Mouse (Mus musculus) embryonic facial prominence, embryonic 13.5 days (tissue): ENCODE measurements around the gene Cyp11a1. TPM values are rescaled to one million over a fixed set of nuclear protein-coding genes. Genes with fewer than 3 reads are reported as not detected.

Experiments used
- ATAC-seq: fragments of 200-750 bp; cut with Nextera tagmentation; 2 replicates; pipeline ENCODE4 v1.8.0; 2017; ENCODE audit warnings: low read depth; ENCODE audit not compliant: insufficient number of reproducible peaks, insufficient read depth, low FRiP score, low TSS enrichment
- H3K27ac ChIP-seq: fragments of 300-500 bp; sonication (generic); 2 replicates; pipeline ENCODE4 v1.5.1; 2015; ENCODE audit warnings: moderate library complexity, mild to moderate bottlenecking, inconsistent platforms
- H3K27me3 ChIP-seq: fragments of 300-500 bp; sonication (generic); 2 replicates; pipeline ENCODE4 v1.6.1; 2015; ENCODE audit warnings: mild to moderate bottlenecking, inconsistent platforms
- H3K36me3 ChIP-seq: fragments of 300-500 bp; sonication (generic); 2 replicates; pipeline ENCODE4 v1.6.1; 2015; ENCODE audit warnings: mild to moderate bottlenecking, inconsistent platforms
- H3K4me1 ChIP-seq: fragments of 300-500 bp; sonication (generic); 2 replicates; pipeline ENCODE4 v1.6.1; 2015; ENCODE audit warnings: inconsistent platforms
- H3K4me2 ChIP-seq: fragments of 300-500 bp; sonication (generic); 2 replicates; pipeline ENCODE4 v1.6.1; 2015; ENCODE audit warnings: moderate library complexity, mild to moderate bottlenecking, inconsistent platforms
- H3K4me3 ChIP-seq: fragments of 300-500 bp; sonication (generic); 2 replicates; pipeline ENCODE4 v1.5.1; 2015; ENCODE audit warnings: mild to moderate bottlenecking, inconsistent platforms
- H3K9ac ChIP-seq: fragments of 300-500 bp; sonication (generic); 2 replicates; pipeline ENCODE4 v1.6.1; 2015; ENCODE audit warnings: mild to moderate bottlenecking, inconsistent platforms
- H3K9me3 ChIP-seq: fragments of 300-500 bp; sonication (generic); 2 replicates; pipeline ENCODE4 v1.6.1; 2016; ENCODE audit warnings: inconsistent platforms
- WGBS: fragments of 180-500 bp; shearing (Covaris S2); methylation state at CpG from one replicate; pipeline ENCODE4 v1.1.7; 2015; ENCODE audit warnings: mixed read lengths; 5-methylcytosine and 5-hydroxymethylcytosine counted together
- polyA plus RNA-seq: library from polyadenylated mRNA; unstranded; fragments of >200 nt; fragmentation: Nextera tagmentation; extraction: Ambion mirVana; gene quantifications from 2 replicates; pipeline ENCODE4 v1.2.1, GENCODE M21; 2015

Cyp11a1 gene
- polyA plus RNA-seq, 1 experiment from 2014 or later = 0.77 TPM

- peaks cover 7% of the 10 kb centered on the region for H3K4me1 ChIP-seq
- H3K9me3 ChIP-seq = no peaks in the 10 kb centered on the region
- WGBS = 72% methylated on average over 7 of the region's 7 CpGs
- H3K9ac ChIP-seq = no peak overlapping the region
- H3K36me3 ChIP-seq = no peaks in the 10 kb centered on the region
- no peak overlapping the region for H3K4me3 ChIP-seq
- peaks cover 29% of the 10 kb centered on the region for H3K27me3 ChIP-seq
- ATAC-seq = no peak
- H3K4me2 ChIP-seq = no peak overlapping the region
- H3K27ac ChIP-seq = no peak overlapping the region
These were observed 29.9 kb downstream of the Cyp11a1 start for GRCm38 (mm10) chr9:58035951-58036698.

- H3K9me3 ChIP-seq = no peaks in the 10 kb centered on the region
- peaks cover 15% of the 10 kb centered on the region for H3K4me1 ChIP-seq
- WGBS = 77% methylated on average over 4 of the region's 4 CpGs
- H3K4me2 ChIP-seq = no peak overlapping the region
- H3K4me3 ChIP-seq = no peak overlapping the region
- H3K27me3 ChIP-seq = peaks cover 29% of the 10 kb centered on the region
- no peaks in the 10 kb centered on the region for H3K36me3 ChIP-seq
- no peak overlapping the region for H3K9ac ChIP-seq
- no peak for ATAC-seq
- H3K27ac ChIP-seq = no peak overlapping the region
These were observed 30.8 kb downstream of the Cyp11a1 start for GRCm38 (mm10) chr9:58036961-58037360.

GRCm38 (mm10) chr9:58038500-58039168 is 32.4 kb downstream of the Cyp11a1 start:
- peaks cover 26% of the 10 kb centered on the region for H3K27me3 ChIP-seq
- no peak overlapping the region for H3K4me2 ChIP-seq
- 24% methylated on average over 19 of the region's 19 CpGs for WGBS
- H3K36me3 ChIP-seq = no peaks in the 10 kb centered on the region
- peaks cover 23% of the 10 kb centered on the region for H3K4me1 ChIP-seq
- H3K4me3 ChIP-seq = no peak overlapping the region
- no peaks in the 10 kb centered on the region for H3K9me3 ChIP-seq
- no peak; the same call in 1 of the 2 replicates for ATAC-seq
- H3K9ac ChIP-seq = 0 out of 2 replicates have a peak overlapping the region, but pooled peaks have one; percentile 27
- H3K27ac ChIP-seq = no peak overlapping the region

GRCm38 (mm10) chr9:58040977-58041376 is 34.8 kb downstream of the Cyp11a1 start:
- H3K9ac ChIP-seq = 0 out of 2 replicates have a peak overlapping the region, but pooled peaks have one; percentile 32
- no peak for ATAC-seq
- H3K27ac ChIP-seq = peak overlapping the region; percentile 48; the same call in 1 of the 2 replicates

GRCm38 (mm10) chr9:58042391-58042790 is 36.2 kb downstream of the Cyp11a1 start:
- WGBS = 30% methylated on average over 10 of the region's 10 CpGs
- Histone ChIP-seq H3K9me3 (no peaks in the 10 kb centered on the region), H3K4me1 (peaks cover 23% of the 10 kb centered on the region), H3K36me3 (no peaks in the 10 kb centered on the region), H3K27ac (no peak overlapping the region), H3K9ac (0 out of 2 replicates have a peak overlapping the region, but pooled peaks have one; percentile 8), H3K4me3 (no peak overlapping the region), H3K27me3 (peaks cover 25% of the 10 kb centered on the region), H3K4me2 (no peak overlapping the region)
- no peak for ATAC-seq

More at GRCm38 (mm10) chr9:58040977-58041376, 34.8 kb downstream of the Cyp11a1 start:
- peaks cover 23% of the 10 kb centered on the region for H3K4me1 ChIP-seq
- no peaks in the 10 kb centered on the region for H3K9me3 ChIP-seq
- peaks cover 35% of the 10 kb centered on the region for H3K27me3 ChIP-seq
- H3K4me2 ChIP-seq = no peak overlapping the region
- WGBS = 18% methylated on average over 4 of the region's 4 CpGs
- H3K36me3 ChIP-seq = no peaks in the 10 kb centered on the region
- H3K4me3 ChIP-seq = no peak overlapping the region

GRCm38 (mm10) chr9:58043496-58044017 is 37.3 kb downstream of the Cyp11a1 start:
- Histone ChIP-seq H3K27ac (no peak overlapping the region), H3K27me3 (peaks cover 20% of the 10 kb centered on the region), H3K4me2 (no peak overlapping the region), H3K9ac (no peak overlapping the region), H3K4me3 (no peak overlapping the region), H3K9me3 (no peaks in the 10 kb centered on the region), H3K36me3 (no peaks in the 10 kb centered on the region), H3K4me1 (peaks cover 27% of the 10 kb centered on the region)
- no peak for ATAC-seq
- WGBS = 83% methylated on average over 10 of the region's 10 CpGs

GRCm38 (mm10) chr9:58044828-58045227 is 38.6 kb downstream of the Cyp11a1 start:
- Histone ChIP-seq H3K27me3 (peaks cover 23% of the 10 kb centered on the region), H3K27ac (no peak overlapping the region), H3K36me3 (no peaks in the 10 kb centered on the region), H3K9ac (no peak overlapping the region), H3K4me1 (peaks cover 32% of the 10 kb centered on the region), H3K4me3 (no peak overlapping the region), H3K4me2 (no peak overlapping the region), H3K9me3 (no peaks in the 10 kb centered on the region)
- ATAC-seq = no peak
- 31% methylated on average over 10 of the region's 10 CpGs for WGBS

- H3K4me2 ChIP-seq = no peak overlapping the region
- H3K4me1 ChIP-seq = peaks cover 32% of the 10 kb centered on the region
- no peaks in the 10 kb centered on the region for H3K9me3 ChIP-seq
- H3K9ac ChIP-seq = no peak overlapping the region
- peaks cover 30% of the 10 kb centered on the region for H3K27me3 ChIP-seq
- no peak overlapping the region for H3K27ac ChIP-seq
- WGBS = 27% methylated on average over 4 of the region's 4 CpGs
- no peak overlapping the region for H3K4me3 ChIP-seq
- ATAC-seq = no peak
- H3K36me3 ChIP-seq = no peaks in the 10 kb centered on the region
These were observed 39.4 kb downstream of the Cyp11a1 start for GRCm38 (mm10) chr9:58045646-58046045.

GRCm38 (mm10) chr9:58047061-58047460 is 40.9 kb downstream of the Cyp11a1 start:
- WGBS = 78% methylated on average over 10 of the region's 10 CpGs
- Histone ChIP-seq H3K27me3 (peaks cover 30% of the 10 kb centered on the region), H3K9me3 (no peaks in the 10 kb centered on the region), H3K36me3 (no peaks in the 10 kb centered on the region), H3K9ac (no peak overlapping the region), H3K4me2 (no peak overlapping the region), H3K4me1 (peaks cover 20% of the 10 kb centered on the region), H3K27ac (no peak overlapping the region), H3K4me3 (no peak overlapping the region)
- ATAC-seq = no peak

- no peaks in the 10 kb centered on the region for H3K36me3 ChIP-seq
- WGBS = 16% methylated on average over 6 of the region's 6 CpGs
- no peak overlapping the region for H3K27ac ChIP-seq
- ATAC-seq = no peak
- H3K9me3 ChIP-seq = no peaks in the 10 kb centered on the region
- peaks cover 30% of the 10 kb centered on the region for H3K27me3 ChIP-seq
- H3K4me2 ChIP-seq = no peak overlapping the region
- no peak overlapping the region for H3K4me3 ChIP-seq
- H3K9ac ChIP-seq = no peak overlapping the region
- H3K4me1 ChIP-seq = peaks cover 13% of the 10 kb centered on the region
These were observed 42.4 kb downstream of the Cyp11a1 start for GRCm38 (mm10) chr9:58048621-58049020.

- Histone ChIP-seq H3K4me1 (peaks cover 15% of the 10 kb centered on the region), H3K9me3 (no peaks in the 10 kb centered on the region), H3K27ac (no peak overlapping the region), H3K4me2 (no peak overlapping the region), H3K36me3 (no peaks in the 10 kb centered on the region), H3K27me3 (peaks cover 30% of the 10 kb centered on the region), H3K9ac (no peak overlapping the region), H3K4me3 (no peak overlapping the region)
- 60% methylated on average over 6 of the region's 6 CpGs for WGBS
- no peak for ATAC-seq
These were observed 43.0 kb downstream of the Cyp11a1 start for GRCm38 (mm10) chr9:58049186-58049585.
